Mouse (Mus musculus): Measurements from ENCODE around the gene Kdm5c. TPM values are rescaled to one million over a fixed set of nuclear protein-coding genes. Genes with fewer than 3 reads are reported as not detected.

Gene Kdm5c
- total and polyA plus RNA-seq, 3 experiments, result 21.6 to 59.3 (median 45.2) TPM

DNA sequence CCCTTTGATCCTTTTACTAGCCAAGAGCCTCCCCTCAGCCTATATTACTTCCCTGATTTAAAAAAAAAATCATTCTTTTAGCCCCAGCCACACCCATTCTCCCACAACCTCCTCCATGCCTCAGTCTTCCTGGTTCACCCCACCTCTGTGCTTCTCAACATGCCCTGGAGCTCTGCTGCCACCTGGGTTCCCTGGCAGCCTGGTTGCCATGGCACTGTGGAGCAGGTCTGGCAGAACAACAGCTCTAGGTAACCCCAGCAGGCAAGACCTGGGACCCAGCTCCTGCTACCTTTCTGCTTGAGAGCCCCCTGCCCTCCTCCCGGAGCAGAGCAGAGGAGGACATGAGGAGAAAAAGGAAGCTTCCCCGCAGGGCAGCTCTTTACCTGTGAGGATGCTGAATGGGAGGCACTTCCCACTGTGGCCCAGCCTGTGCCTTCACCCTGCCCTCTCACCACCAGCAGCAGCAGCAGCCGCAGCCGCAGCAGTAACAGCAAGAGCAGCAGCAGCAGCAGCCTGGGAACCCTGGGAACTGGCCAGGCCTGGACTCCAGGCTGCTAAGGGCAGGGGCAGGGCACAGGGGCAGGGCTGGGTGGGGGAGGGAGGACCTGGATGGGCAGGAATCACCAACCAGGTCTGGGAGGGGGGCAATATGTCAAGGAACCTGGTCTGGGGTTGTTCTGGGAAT, 30.9 kb upstream of the Kdm5c start:
- H3K27ac ChIP-seq (ENCODE audit: insufficient read depth, low read depth), result no peak overlapping the region
- TF ChIP-seq MYC (IDR thresholded peaks at IDR 0.05; ENCODE audit: low read depth, low read length), result no peak
- TF ChIP-seq MAX (IDR thresholded peaks at IDR 0.05; ENCODE audit: low read length), result no peak
- no peak for TF ChIP-seq MAFK (IDR thresholded peaks at IDR 0.05; ENCODE audit: insufficient replicate concordance, low read length)
- no peak for TF ChIP-seq E2F4 (IDR thresholded peaks at IDR 0.05; ENCODE audit: insufficient replicate concordance, low read depth, low read length)
- TF ChIP-seq ELF1 (IDR thresholded peaks at IDR 0.05; ENCODE audit: low read depth, low read length), result no peak
- H3K36me3 ChIP-seq (replicated peaks in 1 of 2; ENCODE audit: control insufficient read depth in 1 of 2, insufficient read depth in 1 of 2, low read length in 1 of 2), result peaks cover 0 to 3% of the 10 kb centered on the region in 2 experiments
- H3K79me2 ChIP-seq (replicated peaks; ENCODE audit: control insufficient read depth, extremely low read depth, insufficient read depth, poor library complexity, severe bottlenecking), result no peaks in the 10 kb centered on the region
- H3K4me2 ChIP-seq (ENCODE audit: insufficient read depth, low read depth, poor library complexity, severe bottlenecking), result no peak overlapping the region
- in situ Hi-C loops (cut with MboI; ENCODE audit: low pct_ligation_motif_present, low pct_unique_long_range_greater_than_20kb, low sequenced_read_pairs), result no loop called here
- H3K27me3 ChIP-seq (replicated peaks), result no peaks in the 10 kb centered on the region
- no peak overlapping the region for H3K4me3 ChIP-seq (replicated peaks in 1 of 3; ENCODE audit: low read depth in 2 of 3, low read length in 2 of 3, poor library complexity in 1 of 3)
- dilution Hi-C loops (cut with MboI; ENCODE audit: extremely low pct_ligation_motif_present, extremely low pct_unique_long_range_greater_than_20kb, low sequenced_read_pairs), result no loop called here
- peaks cover 4 to 8% of the 10 kb centered on the region in 2 experiments; a peak in 3 of 4 replicates for H3K4me1 ChIP-seq (ENCODE audit: control insufficient read depth in 1 of 2, insufficient read depth in 2 of 2)
- H3K9me3 ChIP-seq (replicated peaks; ENCODE audit: low read length), result no peaks in the 10 kb centered on the region
- no peak for DNase-seq (ENCODE audit: extremely low read depth)
- no peak overlapping the region for H3K9ac ChIP-seq (ENCODE audit: insufficient read depth, low read depth)

DNA sequence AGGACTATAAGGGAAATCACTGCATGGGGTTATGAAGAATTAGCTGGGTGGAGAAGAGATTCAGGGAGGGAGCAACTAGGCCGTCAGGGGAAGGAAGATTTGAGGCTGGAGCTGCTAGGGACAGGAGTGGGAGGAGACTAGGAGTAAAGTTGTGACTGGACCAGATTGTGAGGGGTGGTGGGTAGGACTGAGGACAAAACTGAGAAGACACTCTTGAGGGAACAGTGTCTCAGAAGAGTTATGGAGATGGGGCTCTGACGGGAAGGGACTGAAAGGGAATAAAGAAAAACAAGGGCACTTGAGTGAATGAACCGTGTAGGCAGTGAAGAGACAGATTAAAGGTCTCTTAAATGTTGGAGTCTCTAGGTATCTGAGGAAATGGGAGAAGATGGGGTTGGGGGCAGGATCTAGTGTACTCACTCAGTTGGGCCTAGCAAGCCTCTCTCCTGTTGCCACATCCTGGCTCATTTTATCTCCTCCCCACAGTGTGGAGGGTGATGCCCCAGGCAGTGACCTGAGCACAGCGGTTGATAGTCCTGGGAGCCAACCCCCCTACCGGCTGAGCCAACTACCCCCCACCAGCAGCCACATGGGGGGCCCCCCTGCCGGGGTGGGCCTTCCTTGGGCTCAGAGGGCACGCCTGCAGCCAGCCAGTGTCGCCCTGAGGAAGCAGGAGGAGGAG, 30.3 kb upstream of the Kdm5c start:
- H3K79me2 ChIP-seq (replicated peaks; ENCODE audit: control insufficient read depth, extremely low read depth, insufficient read depth, poor library complexity, severe bottlenecking), result no peaks in the 10 kb centered on the region
- no peak overlapping the region for H3K4me2 ChIP-seq (ENCODE audit: insufficient read depth, low read depth, poor library complexity, severe bottlenecking)
- peaks cover 4 to 13% of the 10 kb centered on the region in 2 experiments; a peak in 3 of 4 replicates for H3K4me1 ChIP-seq (ENCODE audit: control insufficient read depth in 1 of 2, insufficient read depth in 2 of 2)
- H3K9me3 ChIP-seq (replicated peaks; ENCODE audit: low read length), result no peaks in the 10 kb centered on the region
- H3K9ac ChIP-seq (ENCODE audit: insufficient read depth, low read depth), result no peak overlapping the region
- no peak overlapping the region for H3K4me3 ChIP-seq (replicated peaks in 1 of 3; ENCODE audit: low read depth in 2 of 3, low read length in 2 of 3, poor library complexity in 1 of 3)
- no peak for TF ChIP-seq SIN3A (IDR thresholded peaks at IDR 0.05; ENCODE audit: low read length)
- no peak for TF ChIP-seq USF2 (conservative IDR thresholded peaks at IDR 0.05; ENCODE audit: low read depth, low read length)
- H3K27me3 ChIP-seq (replicated peaks), result no peaks in the 10 kb centered on the region
- H3K36me3 ChIP-seq (replicated peaks in 1 of 2; ENCODE audit: control insufficient read depth in 1 of 2, insufficient read depth in 1 of 2, low read length in 1 of 2), result peaks cover 0 to 3% of the 10 kb centered on the region in 2 experiments
- no peak overlapping the region for H3K27ac ChIP-seq (ENCODE audit: insufficient read depth, low read depth)
- dilution Hi-C loops (cut with MboI; ENCODE audit: extremely low pct_ligation_motif_present, extremely low pct_unique_long_range_greater_than_20kb, low sequenced_read_pairs), result no loop called here
- no peak for DNase-seq (ENCODE audit: extremely low read depth)
- in situ Hi-C loops (cut with MboI; ENCODE audit: low pct_ligation_motif_present, low pct_unique_long_range_greater_than_20kb, low sequenced_read_pairs), result no loop called here

DNA sequence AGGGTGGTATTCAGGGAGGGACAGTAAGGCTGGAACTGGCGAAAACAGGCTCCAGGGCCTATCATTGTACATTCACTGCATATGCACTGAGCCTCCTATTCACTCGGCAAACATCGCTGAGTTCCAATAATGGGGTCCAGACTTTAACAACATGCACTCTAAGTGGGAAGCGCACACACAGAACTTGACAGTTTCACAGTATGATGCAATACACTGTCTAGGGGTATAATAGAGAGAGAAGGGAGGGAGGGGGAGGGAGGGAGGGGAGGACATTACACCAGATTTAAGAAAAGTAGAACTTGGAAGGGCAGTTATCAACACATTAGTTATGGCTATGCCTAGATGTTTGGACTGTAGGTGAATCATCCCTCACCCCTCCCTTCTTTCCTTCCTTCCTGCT, 29.6 kb upstream of the Kdm5c start:
- Histone ChIP-seq H3K4me3 (replicated peaks in 1 of 3; ENCODE audit: low read depth in 2 of 3, low read length in 2 of 3, poor library complexity in 1 of 3) (no peak overlapping the region), H3K79me2 (replicated peaks; ENCODE audit: control insufficient read depth, extremely low read depth, insufficient read depth, poor library complexity, severe bottlenecking) (no peaks in the 10 kb centered on the region), H3K27ac (ENCODE audit: insufficient read depth, low read depth) (no peak overlapping the region), H3K9ac (ENCODE audit: insufficient read depth, low read depth) (no peak overlapping the region), H3K9me3 (replicated peaks; ENCODE audit: low read length) (no peaks in the 10 kb centered on the region), H3K4me2 (ENCODE audit: insufficient read depth, low read depth, poor library complexity, severe bottlenecking) (no peak overlapping the region), H3K4me1 (ENCODE audit: control insufficient read depth in 1 of 2, insufficient read depth in 2 of 2) (peaks cover 4 to 17% of the 10 kb centered on the region in 2 experiments; a peak in 3 of 4 replicates), H3K27me3 (replicated peaks) (no peaks in the 10 kb centered on the region), H3K36me3 (replicated peaks in 1 of 2; ENCODE audit: control insufficient read depth in 1 of 2, insufficient read depth in 1 of 2, low read length in 1 of 2) (peaks cover 0 to 3% of the 10 kb centered on the region in 2 experiments)
- in situ Hi-C loops (cut with MboI; ENCODE audit: low pct_ligation_motif_present, low pct_unique_long_range_greater_than_20kb, low sequenced_read_pairs), result no loop called here
- no peak for DNase-seq (ENCODE audit: extremely low read depth)
- TF ChIP-seq IRF4 (IDR thresholded peaks at IDR 0.05; ENCODE audit: low read depth, low read length) (no peak), RAD21 (IDR thresholded peaks at IDR 0.05; ENCODE audit: low read depth, low read length) (no peak), ZNF384 (IDR thresholded peaks at IDR 0.05; ENCODE audit: low read depth, low read length) (no peak), UBTF (IDR thresholded peaks at IDR 0.05; ENCODE audit: low read depth, low read length) (no peak), ELF1 (IDR thresholded peaks at IDR 0.05; ENCODE audit: low read depth, low read length) (no peak), E2F4 (IDR thresholded peaks at IDR 0.05; ENCODE audit: insufficient replicate concordance, low read depth, low read length) (no peak), EP300 (IDR thresholded peaks at IDR 0.05; ENCODE audit: low read length) (no peak), TCF12 (IDR thresholded peaks at IDR 0.05; ENCODE audit: low read depth, low read length) (no peak), PAX5 (IDR thresholded peaks at IDR 0.05; ENCODE audit: low read length) (no peak), SIN3A (IDR thresholded peaks at IDR 0.05; ENCODE audit: low read length) (no peak), CTCF (conservative IDR thresholded peaks at IDR 0.05 in 1 of 2, IDR thresholded peaks at IDR 0.05 in 1 of 2; ENCODE audit: low read depth in 2 of 2, low read length in 2 of 2) (no peak), ETS1 (conservative IDR thresholded peaks at IDR 0.05; ENCODE audit: low read depth, low read length) (no peak), JUN (IDR thresholded peaks at IDR 0.05; ENCODE audit: insufficient read depth, low read depth, low read length) (no peak), ZKSCAN1 (IDR thresholded peaks at IDR 0.05; ENCODE audit: borderline replicate concordance, low read depth, low read length) (no peak)
- dilution Hi-C loops (cut with MboI; ENCODE audit: extremely low pct_ligation_motif_present, extremely low pct_unique_long_range_greater_than_20kb, low sequenced_read_pairs), result no loop called here
